Mouse (Mus musculus): Measurements from ENCODE around the gene Tk1. TPM values are rescaled to one million over a fixed set of nuclear protein-coding genes. Genes with fewer than 3 reads are reported as not detected.

The Tk1 gene
- polyA plus RNA-seq, 2 experiments, result 128 to 160 TPM

GRCm38 (mm10) chr11:117830401-117830800, 4.5 kb upstream of the Tk1 start:
- H3K9ac ChIP-seq (ENCODE audit: low read depth, low read length, severe bottlenecking), result no peak overlapping the region
- H3K9me3 ChIP-seq (ENCODE audit: control insufficient read depth, low read length), result no peaks in the 10 kb centered on the region
- H3K4me2 ChIP-seq (replicated peaks; ENCODE audit: low read depth, low read length, severe bottlenecking), result no peak overlapping the region
- peaks cover 27% of the 10 kb centered on the region for H3K4me1 ChIP-seq (ENCODE audit: control insufficient read depth, insufficient read depth, low read length)
- 73% methylated on average over 9 of the region's 9 CpGs for WGBS
- H3K36me3 ChIP-seq (ENCODE audit: control insufficient read depth, insufficient read depth, low read length), result no peaks in the 10 kb centered on the region
- ATAC-seq (ENCODE audit: low FRiP score, low read depth), result no peak
- H3K27me3 ChIP-seq (ENCODE audit: control insufficient read depth, insufficient read depth, low read length), result no peaks in the 10 kb centered on the region
- no peak overlapping the region for H3K4me3 ChIP-seq (replicated peaks; ENCODE audit: low read length)
- H3K27ac ChIP-seq (replicated peaks; ENCODE audit: low read depth, low read length), result no peak overlapping the region
- no peak for TF ChIP-seq POLR2A (IDR thresholded peaks at IDR 0.05; ENCODE audit: borderline replicate concordance, extremely low read depth, insufficient read depth, insufficient read length)
- DNase-seq (ENCODE audit: low spot score), result no peak

- Histone ChIP-seq H3K27me3 (ENCODE audit: control insufficient read depth, insufficient read depth, low read length) (no peaks in the 10 kb centered on the region), H3K4me1 (ENCODE audit: control insufficient read depth, insufficient read depth, low read length) (peaks cover 32% of the 10 kb centered on the region), H3K9me3 (ENCODE audit: control insufficient read depth, low read length) (no peaks in the 10 kb centered on the region), H3K4me2 (replicated peaks; ENCODE audit: low read depth, low read length, severe bottlenecking) (no peak overlapping the region), H3K4me3 (replicated peaks; ENCODE audit: low read length) (no peak overlapping the region), H3K9ac (ENCODE audit: low read depth, low read length, severe bottlenecking) (no peak overlapping the region), H3K36me3 (ENCODE audit: control insufficient read depth, insufficient read depth, low read length) (no peaks in the 10 kb centered on the region), H3K27ac (replicated peaks; ENCODE audit: low read depth, low read length) (no peak overlapping the region)
- TF ChIP-seq POLR2A (IDR thresholded peaks at IDR 0.05; ENCODE audit: borderline replicate concordance, extremely low read depth, insufficient read depth, insufficient read length), result no peak
- DNase-seq (ENCODE audit: low spot score) (no peak), ATAC-seq (ENCODE audit: low FRiP score, low read depth) (no peak)
- WGBS, result 74% methylated on average over 2 of the region's 2 CpGs
Measured at GRCm38 (mm10) chr11:117829671-117830215, 3.9 kb upstream of the Tk1 start.

- Histone ChIP-seq H3K4me3 (replicated peaks; ENCODE audit: low read length) (no peak overlapping the region), H3K9ac (ENCODE audit: low read depth, low read length, severe bottlenecking) (no peak overlapping the region), H3K9me3 (ENCODE audit: control insufficient read depth, low read length) (no peaks in the 10 kb centered on the region), H3K4me1 (ENCODE audit: control insufficient read depth, insufficient read depth, low read length) (peaks cover 36% of the 10 kb centered on the region), H3K27me3 (ENCODE audit: control insufficient read depth, insufficient read depth, low read length) (no peaks in the 10 kb centered on the region), H3K27ac (replicated peaks; ENCODE audit: low read depth, low read length) (peak overlapping the region; percentile 56), H3K4me2 (replicated peaks; ENCODE audit: low read depth, low read length, severe bottlenecking) (no peak overlapping the region), H3K36me3 (ENCODE audit: control insufficient read depth, insufficient read depth, low read length) (no peaks in the 10 kb centered on the region)
- TF ChIP-seq POLR2A (IDR thresholded peaks at IDR 0.05; ENCODE audit: borderline replicate concordance, extremely low read depth, insufficient read depth, insufficient read length), result no peak
- DNase-seq (ENCODE audit: low spot score) (no peak), ATAC-seq (ENCODE audit: low FRiP score, low read depth) (no peak)
- 55% methylated on average over 9 of the region's 9 CpGs for WGBS
Measured at GRCm38 (mm10) chr11:117828888-117829604, 3.2 kb upstream of the Tk1 start.

- peak; percentile 57 for DNase-seq (ENCODE audit: low spot score)
- WGBS, result 56% methylated on average over 18 of the region's 18 CpGs
- Histone ChIP-seq H3K9me3 (ENCODE audit: control insufficient read depth, low read length) (no peaks in the 10 kb centered on the region), H3K4me3 (replicated peaks; ENCODE audit: low read length) (no peak overlapping the region), H3K4me1 (ENCODE audit: control insufficient read depth, insufficient read depth, low read length) (peaks cover 40% of the 10 kb centered on the region), H3K36me3 (ENCODE audit: control insufficient read depth, insufficient read depth, low read length) (0 out of 2 replicates have a peak, but pooled peaks cover 3% of the 10 kb centered on the region), H3K27me3 (ENCODE audit: control insufficient read depth, insufficient read depth, low read length) (no peaks in the 10 kb centered on the region), H3K4me2 (replicated peaks; ENCODE audit: low read depth, low read length, severe bottlenecking) (no peak overlapping the region), H3K27ac (replicated peaks; ENCODE audit: low read depth, low read length) (peak overlapping the region; percentile 56), H3K9ac (ENCODE audit: low read depth, low read length, severe bottlenecking) (0 out of 2 replicates have a peak overlapping the region, but pooled peaks have one; percentile 7)
- ATAC-seq (ENCODE audit: low FRiP score, low read depth), result no peak
- TF ChIP-seq POLR2A (IDR thresholded peaks at IDR 0.05; ENCODE audit: borderline replicate concordance, extremely low read depth, insufficient read depth, insufficient read length), result no peak
Measured at GRCm38 (mm10) chr11:117828149-117828887, 2.4 kb upstream of the Tk1 start.

- no peak overlapping the region for H3K4me2 ChIP-seq (replicated peaks; ENCODE audit: low read depth, low read length, severe bottlenecking)
- H3K27me3 ChIP-seq (ENCODE audit: control insufficient read depth, insufficient read depth, low read length), result no peaks in the 10 kb centered on the region
- H3K9ac ChIP-seq (ENCODE audit: low read depth, low read length, severe bottlenecking), result no peak overlapping the region
- DNase-seq (ENCODE audit: low spot score) (no peak), ATAC-seq (ENCODE audit: low FRiP score, low read depth) (no peak)
- H3K4me3 ChIP-seq (replicated peaks; ENCODE audit: low read length), result no peak overlapping the region
- H3K36me3 ChIP-seq (ENCODE audit: control insufficient read depth, insufficient read depth, low read length), result peaks cover 10% of the 10 kb centered on the region
- TF ChIP-seq POLR2A (IDR thresholded peaks at IDR 0.05; ENCODE audit: borderline replicate concordance, extremely low read depth, insufficient read depth, insufficient read length), result no peak
- no peak overlapping the region for H3K27ac ChIP-seq (replicated peaks; ENCODE audit: low read depth, low read length)
- H3K4me1 ChIP-seq (ENCODE audit: control insufficient read depth, insufficient read depth, low read length), result peaks cover 49% of the 10 kb centered on the region
- WGBS, result 48% methylated on average over 3 of the region's 3 CpGs
- H3K9me3 ChIP-seq (ENCODE audit: control insufficient read depth, low read length), result no peaks in the 10 kb centered on the region
Measured at GRCm38 (mm10) chr11:117827386-117827785, 1.5 kb upstream of the Tk1 start.

Data from limb, embryonic 14.5 days (tissue).